Mouse (Mus musculus): ENCODE measurements at regions not wholly inside any gene's neighbourhood (a gene's known extent, or its start where the extent isn't known, plus 50 kb on each side); places are given as distances from the start of the nearest gene placed in this dataset.

- H3K36me3 ChIP-seq (ENCODE audit: control insufficient read depth, insufficient read depth), result no peaks in the 10 kb centered on the region
- H3K79me2 ChIP-seq (ENCODE audit: control insufficient read depth, insufficient read depth), result no peaks in the 10 kb centered on the region
- H3K4me2 ChIP-seq (ENCODE audit: low read depth), result no peak overlapping the region
- no peak for TF ChIP-seq MYOD1 (IDR thresholded peaks at IDR 0.05; ENCODE audit: control insufficient read depth in 1 of 3, insufficient read length in 2 of 3, low read depth in 2 of 3)
- TF ChIP-seq CEBPB (IDR thresholded peaks at IDR 0.05; ENCODE audit: insufficient read depth, poor library complexity, severe bottlenecking), result no peak
- no peak for TF ChIP-seq POLR2AphosphoS2 (IDR thresholded peaks at IDR 0.05; ENCODE audit: insufficient read length, low read depth)
- TF ChIP-seq POLR2A (IDR thresholded peaks at IDR 0.05; ENCODE audit: insufficient read length, low read depth), result no peak
- no peak for TF ChIP-seq MYOG (IDR thresholded peaks at IDR 0.05; ENCODE audit: control insufficient read depth in 1 of 3, insufficient read depth in 1 of 3, insufficient read length in 2 of 3, low read depth in 2 of 3)
- TF ChIP-seq REST (IDR thresholded peaks at IDR 0.05; ENCODE audit: insufficient read depth, insufficient read length), result no peak
- no peak for TF ChIP-seq SRF (IDR thresholded peaks at IDR 0.05; ENCODE audit: control insufficient read depth, insufficient read length, low read depth)
- TF ChIP-seq MAX (IDR thresholded peaks at IDR 0.05; ENCODE audit: low read depth), result no peak
- TF ChIP-seq USF1 (IDR thresholded peaks at IDR 0.05; ENCODE audit: low read depth), result no peak
- no peak overlapping the region for H3K4me3 ChIP-seq
- no peaks in the 10 kb centered on the region for H3K27me3 ChIP-seq (ENCODE audit: control insufficient read depth, insufficient read depth, insufficient read length)
- H3ac ChIP-seq (ENCODE audit: control insufficient read depth, insufficient read length), result no peak overlapping the region
Observed at GRCm38 (mm10) chr17:51285362-51285761, 106.2 kb upstream of the Tbc1d5 start.

GRCm38 (mm10) chr17:51278771-51279170 lies 99.6 kb upstream of the Tbc1d5 start:
- Histone ChIP-seq H3K4me2 (ENCODE audit: low read depth) (no peak overlapping the region), H3ac (ENCODE audit: control insufficient read depth, insufficient read length) (no peak overlapping the region), H3K27me3 (ENCODE audit: control insufficient read depth, insufficient read depth, insufficient read length) (no peaks in the 10 kb centered on the region), H3K79me2 (ENCODE audit: control insufficient read depth, insufficient read depth) (no peaks in the 10 kb centered on the region), H3K4me3 (no peak overlapping the region), H3K36me3 (ENCODE audit: control insufficient read depth, insufficient read depth) (no peaks in the 10 kb centered on the region)
- TF ChIP-seq MYOD1 (IDR thresholded peaks at IDR 0.05; ENCODE audit: control insufficient read depth in 1 of 3, insufficient read length in 2 of 3, low read depth in 2 of 3) (no peak), MAX (IDR thresholded peaks at IDR 0.05; ENCODE audit: low read depth) (no peak), E2F4 (IDR thresholded peaks at IDR 0.05; ENCODE audit: insufficient read depth) (no peak), SRF (IDR thresholded peaks at IDR 0.05; ENCODE audit: control insufficient read depth, insufficient read length, low read depth) (no peak), POLR2AphosphoS2 (IDR thresholded peaks at IDR 0.05; ENCODE audit: insufficient read length, low read depth) (no peak), MYOG (IDR thresholded peaks at IDR 0.05; ENCODE audit: control insufficient read depth in 1 of 3, insufficient read depth in 1 of 3, insufficient read length in 2 of 3, low read depth in 2 of 3) (no peak), USF1 (IDR thresholded peaks at IDR 0.05; ENCODE audit: low read depth) (no peak), TCF3 (IDR thresholded peaks at IDR 0.05; ENCODE audit: insufficient read length, low read depth) (no peak), POLR2A (IDR thresholded peaks at IDR 0.05; ENCODE audit: insufficient read length, low read depth) (no peak), CEBPB (IDR thresholded peaks at IDR 0.05; ENCODE audit: insufficient read depth, poor library complexity, severe bottlenecking) (no peak), REST (IDR thresholded peaks at IDR 0.05; ENCODE audit: insufficient read depth, insufficient read length) (no peak), TCF12 (IDR thresholded peaks at IDR 0.05; ENCODE audit: insufficient read depth, poor library complexity, severe bottlenecking) (no peak)

- Histone ChIP-seq H3ac (ENCODE audit: control insufficient read depth, insufficient read length) (no peak overlapping the region), H3K36me3 (ENCODE audit: control insufficient read depth, insufficient read depth) (no peaks in the 10 kb centered on the region), H3K27me3 (ENCODE audit: control insufficient read depth, insufficient read depth, insufficient read length) (no peaks in the 10 kb centered on the region), H3K4me3 (no peak overlapping the region), H3K4me2 (ENCODE audit: low read depth) (no peak overlapping the region), H3K79me2 (ENCODE audit: control insufficient read depth, insufficient read depth) (no peaks in the 10 kb centered on the region)
- TF ChIP-seq POLR2A (IDR thresholded peaks at IDR 0.05; ENCODE audit: insufficient read length, low read depth) (no peak), REST (IDR thresholded peaks at IDR 0.05; ENCODE audit: insufficient read depth, insufficient read length) (no peak), USF1 (IDR thresholded peaks at IDR 0.05; ENCODE audit: low read depth) (no peak), E2F4 (IDR thresholded peaks at IDR 0.05; ENCODE audit: insufficient read depth) (no peak), CEBPB (IDR thresholded peaks at IDR 0.05; ENCODE audit: insufficient read depth, poor library complexity, severe bottlenecking) (no peak), TCF3 (IDR thresholded peaks at IDR 0.05; ENCODE audit: insufficient read length, low read depth) (no peak), MYOG (IDR thresholded peaks at IDR 0.05; ENCODE audit: control insufficient read depth in 1 of 3, insufficient read depth in 1 of 3, insufficient read length in 2 of 3, low read depth in 2 of 3) (no peak), MYOD1 (IDR thresholded peaks at IDR 0.05; ENCODE audit: control insufficient read depth in 1 of 3, insufficient read length in 2 of 3, low read depth in 2 of 3) (no peak), TCF12 (IDR thresholded peaks at IDR 0.05; ENCODE audit: insufficient read depth, poor library complexity, severe bottlenecking) (no peak), SRF (IDR thresholded peaks at IDR 0.05; ENCODE audit: control insufficient read depth, insufficient read length, low read depth) (no peak), MAX (IDR thresholded peaks at IDR 0.05; ENCODE audit: low read depth) (no peak), POLR2AphosphoS2 (IDR thresholded peaks at IDR 0.05; ENCODE audit: insufficient read length, low read depth) (no peak)
Observed at GRCm38 (mm10) chr17:51278094-51278493, 98.9 kb upstream of the Tbc1d5 start.

GRCm38 (mm10) chr17:51277161-51277560 lies 98.0 kb upstream of the Tbc1d5 start:
- H3K79me2 ChIP-seq (ENCODE audit: control insufficient read depth, insufficient read depth), result no peaks in the 10 kb centered on the region
- H3K36me3 ChIP-seq (ENCODE audit: control insufficient read depth, insufficient read depth), result no peaks in the 10 kb centered on the region
- H3K27me3 ChIP-seq (ENCODE audit: control insufficient read depth, insufficient read depth, insufficient read length), result no peaks in the 10 kb centered on the region
- H3K4me2 ChIP-seq (ENCODE audit: low read depth), result no peak overlapping the region
- no peak overlapping the region for H3ac ChIP-seq (ENCODE audit: control insufficient read depth, insufficient read length)
- TF ChIP-seq REST (IDR thresholded peaks at IDR 0.05; ENCODE audit: insufficient read depth, insufficient read length) (no peak), TCF3 (IDR thresholded peaks at IDR 0.05; ENCODE audit: insufficient read length, low read depth) (no peak), MAX (IDR thresholded peaks at IDR 0.05; ENCODE audit: low read depth) (no peak)
- no peak overlapping the region for H3K4me3 ChIP-seq

GRCm38 (mm10) chr17:51272025-51272424 lies 92.9 kb upstream of the Tbc1d5 start:
- Histone ChIP-seq H3K79me2 (ENCODE audit: control insufficient read depth, insufficient read depth) (no peaks in the 10 kb centered on the region), H3K4me3 (no peak overlapping the region), H3K4me2 (ENCODE audit: low read depth) (no peak overlapping the region), H3ac (ENCODE audit: control insufficient read depth, insufficient read length) (no peak overlapping the region), H3K36me3 (ENCODE audit: control insufficient read depth, insufficient read depth) (no peaks in the 10 kb centered on the region), H3K27me3 (ENCODE audit: control insufficient read depth, insufficient read depth, insufficient read length) (no peaks in the 10 kb centered on the region)
- TF ChIP-seq CEBPB (IDR thresholded peaks at IDR 0.05; ENCODE audit: insufficient read depth, poor library complexity, severe bottlenecking) (no peak), USF1 (IDR thresholded peaks at IDR 0.05; ENCODE audit: low read depth) (no peak), E2F4 (IDR thresholded peaks at IDR 0.05; ENCODE audit: insufficient read depth) (no peak), MYOG (IDR thresholded peaks at IDR 0.05; ENCODE audit: control insufficient read depth in 1 of 3, insufficient read depth in 1 of 3, insufficient read length in 2 of 3, low read depth in 2 of 3) (no peak), MAX (IDR thresholded peaks at IDR 0.05; ENCODE audit: low read depth) (no peak), TCF12 (IDR thresholded peaks at IDR 0.05; ENCODE audit: insufficient read depth, poor library complexity, severe bottlenecking) (no peak), TCF3 (IDR thresholded peaks at IDR 0.05; ENCODE audit: insufficient read length, low read depth) (no peak), POLR2AphosphoS2 (IDR thresholded peaks at IDR 0.05; ENCODE audit: insufficient read length, low read depth) (no peak), MYOD1 (IDR thresholded peaks at IDR 0.05; ENCODE audit: control insufficient read depth in 1 of 3, insufficient read length in 2 of 3, low read depth in 2 of 3) (no peak), REST (IDR thresholded peaks at IDR 0.05; ENCODE audit: insufficient read depth, insufficient read length) (no peak), SRF (IDR thresholded peaks at IDR 0.05; ENCODE audit: control insufficient read depth, insufficient read length, low read depth) (no peak), POLR2A (IDR thresholded peaks at IDR 0.05; ENCODE audit: insufficient read length, low read depth) (no peak)
